ENCODE assay signal across 14 mouse cellular contexts in genomic region chr12:26280719-26281480, GRCm38 (mm10).
DNase-seq lines count a peak whose midpoint lies in the region; ATAC-seq and TF ChIP-seq lines count a peak whose summit lies in the region.
"Had no signal": no experiment of that assay in that cellular context is flagged by ENCODE, and none has a peak within 500 bp of the region (broad histone marks: within the 10 kb centered on the region; RNA-seq: fewer than 3 reads in every experiment).

No protein-coding gene starts in this region.

- H3K36me3 ChIP-seq in lung, embryonic 15.5 days: no peaks in the 10 kb centered on the region
- no peaks in the 10 kb centered on the region for H3K36me3 ChIP-seq in forebrain, postnatal 0 days (ENCODE audit: insufficient read depth)
- H3K36me3 ChIP-seq: limb, embryonic 13.5 days; neural tube, embryonic 13.5 days had no signal

- no peak overlapping the region; the same call in 1 of the 2 replicates for H3K27ac ChIP-seq in lung, embryonic 15.5 days
- peak overlapping the region; percentile 2; the same call in 1 of the 2 replicates for H3K27ac ChIP-seq in forebrain, postnatal 0 days (ENCODE audit: low read depth, low read length)
- H3K27ac ChIP-seq: limb, embryonic 13.5 days; macrophage; neural tube, embryonic 13.5 days had no signal

- H3K4me3 ChIP-seq in lung, embryonic 15.5 days: no peak overlapping the region
- H3K4me3 ChIP-seq in lung, adult 2 months (replicated peaks; ENCODE audit: extremely low read depth, low read depth, low read length): no peak overlapping the region
- H3K4me3 ChIP-seq in forebrain, postnatal 0 days (ENCODE audit: low read depth, low read length): no peak overlapping the region
- H3K4me3 ChIP-seq: limb, embryonic 13.5 days; neural tube, embryonic 13.5 days had no signal

- no peak overlapping the region for H3K4me2 ChIP-seq in lung, embryonic 15.5 days
- H3K4me2 ChIP-seq in forebrain, postnatal 0 days (ENCODE audit: low read depth): no peak overlapping the region
- H3K4me2 ChIP-seq: heart, embryonic 11.5 days; limb, embryonic 13.5 days; neural tube, embryonic 13.5 days had no signal

- no peak for TF ChIP-seq POLR2A in lung, adult 2 months (IDR thresholded peaks at IDR 0.05; ENCODE audit: borderline replicate concordance, extremely low read depth, low read depth, low read length)

- 51% methylated on average over 3 of the region's 3 CpGs for WGBS in lung, embryonic 15.5 days
- 67% methylated on average over 3 of the region's 3 CpGs for WGBS in lung, adult 2 months
- 43% methylated on average over 3 of the region's 3 CpGs for WGBS in forebrain, postnatal 0 days

- H3K4me1 ChIP-seq in lung, embryonic 15.5 days: no peaks in the 10 kb centered on the region; the same call in 1 of the 2 replicates
- 0 out of 2 replicates have a peak, but pooled peaks cover 2% of the 10 kb centered on the region for H3K4me1 ChIP-seq in lung, adult 2 months (ENCODE audit: control insufficient read depth, insufficient read depth, low read length)
- H3K4me1 ChIP-seq in forebrain, postnatal 0 days (ENCODE audit: insufficient read depth): peaks cover 10% of the 10 kb centered on the region

- DNase-seq in gastrocnemius, postnatal 10 days: peak; percentile 20
- no peak for DNase-seq in gastrocnemius, postnatal 25 days
- DNase-seq in lung, adult 2 months: no peak
- DNase-seq in forebrain, postnatal 0 days: peak; percentile 61
- no peak for DNase-seq in neural tube, embryonic 10.5 days (ENCODE audit: extremely low spot score, low spot score)
- DNase-seq: adrenal gland, postnatal 14 days; kidney, adult 8-10 months; retina, postnatal 1 day had no signal

- no peak for TF ChIP-seq CTCF in lung, adult 2 months (IDR thresholded peaks at IDR 0.05; ENCODE audit: insufficient read depth, low read length)
- no peak for TF ChIP-seq CTCF in forebrain, postnatal 0 days (IDR thresholded peaks at IDR 0.05; ENCODE audit: low read depth)

- H3K27me3 ChIP-seq in lung, embryonic 15.5 days: no peaks in the 10 kb centered on the region
- H3K27me3 ChIP-seq in forebrain, postnatal 0 days (ENCODE audit: insufficient read depth, low read length): no peaks in the 10 kb centered on the region
- H3K27me3 ChIP-seq: neural tube, embryonic 13.5 days had no signal

- H3K9me3 ChIP-seq in lung, embryonic 15.5 days: no peaks in the 10 kb centered on the region
- H3K9me3 ChIP-seq in forebrain, postnatal 0 days (ENCODE audit: low read length): no peaks in the 10 kb centered on the region
- H3K9me3 ChIP-seq: limb, embryonic 13.5 days; neural tube, embryonic 13.5 days had no signal

- ATAC-seq in lung, embryonic 15.5 days (ENCODE audit: borderline replicate concordance, extremely low read depth, low FRiP score, low TSS enrichment): peak; percentile 62; the same call in 1 of the 2 replicates
- peak; percentile 55 for ATAC-seq in forebrain, postnatal 0 days
- peak; percentile 87 for ATAC-seq in megakaryocyte progenitor cell, adult 5-6 weeks (replicated peaks; ENCODE audit: poor library complexity)

- H3K9ac ChIP-seq in lung, embryonic 15.5 days: no peak overlapping the region
- no peak overlapping the region for H3K9ac ChIP-seq in forebrain, postnatal 0 days
- H3K9ac ChIP-seq: limb, embryonic 13.5 days; neural tube, embryonic 13.5 days had no signal

Comparison
In these comparisons a context has a peak if more than half of its experiments do, and no peak if none do; other contexts are left out.
1. DNase-seq: peak in gastrocnemius, postnatal 10 days (single experiment) and forebrain, postnatal 0 days (single experiment); none in gastrocnemius, postnatal 25 days (single experiment), lung, adult 2 months (single experiment) and neural tube, embryonic 10.5 days (single experiment).
2. Peak in every context shown above with its lines, with median percentiles within 50 percentile points of each other: ATAC-seq.